Mouse (Mus musculus) myocyte (in vitro differentiated cells): Measurements from ENCODE around the gene Ppfia3. TPM values are rescaled to one million over a fixed set of nuclear protein-coding genes. Genes with fewer than 3 reads are reported as not detected.

Experiments
- H3K27me3 ChIP-seq: one replicate; pipeline ENCODE4 v1.6.1; 2011; ENCODE audit not compliant: control insufficient read depth, insufficient read depth, insufficient read length
- H3K36me3 ChIP-seq: one replicate; pipeline ENCODE4 v1.6.1; 2011; ENCODE audit not compliant: control insufficient read depth, insufficient read depth
- H3K4me2 ChIP-seq: one replicate; pipeline ENCODE4 v1.6.1; 2011; ENCODE audit warnings: low read depth, control low read depth
- H3K4me3 ChIP-seq: one replicate; pipeline ENCODE4 v1.5.1; 2011; ENCODE audit warnings: mild to moderate bottlenecking, control low read depth, moderate library complexity
- H3K79me2 ChIP-seq: one replicate; pipeline ENCODE4 v1.6.1; 2011; ENCODE audit not compliant: control insufficient read depth, insufficient read depth
- H3ac ChIP-seq: one replicate; pipeline ENCODE4 v1.6.1; 2011; ENCODE audit not compliant: control insufficient read depth, insufficient read length
- CEBPB ChIP-seq: IDR thresholded peaks from 2 replicates; pipeline ENCODE4 v1.6.1; 2011; ENCODE audit warnings: mild to moderate bottlenecking, moderate library complexity; ENCODE audit not compliant: poor library complexity, insufficient read depth, severe bottlenecking
- E2F4 ChIP-seq: IDR thresholded peaks from one replicate; pipeline ENCODE4 v1.6.1; 2011; ENCODE audit warnings: mild to moderate bottlenecking, control low read depth, moderate library complexity; ENCODE audit not compliant: insufficient read depth
- MAX ChIP-seq: IDR thresholded peaks from one replicate; pipeline ENCODE4 v1.6.1; 2011; ENCODE audit warnings: low read depth, mild to moderate bottlenecking, control low read depth
- MYOD1 ChIP-seq, 3 experiments: IDR thresholded peaks; one replicate each; pipeline ENCODE4 v1.6.1; 2011; ENCODE audit warnings: control low read depth in 2 of 3, low read depth in 2 of 3, mild to moderate bottlenecking in 2 of 3, moderate library complexity in 1 of 3; ENCODE audit not compliant: insufficient read length in 2 of 3, control insufficient read depth in 1 of 3
- MYOG ChIP-seq, 3 experiments: IDR thresholded peaks; one replicate each; pipeline ENCODE4 v1.6.1; 2011; ENCODE audit warnings: control low read depth in 2 of 3, low read depth in 2 of 3, mild to moderate bottlenecking in 2 of 3; ENCODE audit not compliant: insufficient read length in 2 of 3, control insufficient read depth in 1 of 3, insufficient read depth in 1 of 3
- POLR2A ChIP-seq: IDR thresholded peaks from one replicate; pipeline ENCODE4 v1.6.1; 2011; ENCODE audit warnings: low read depth, mild to moderate bottlenecking, control low read depth, moderate library complexity; ENCODE audit not compliant: insufficient read length
- POLR2AphosphoS2 ChIP-seq: IDR thresholded peaks from one replicate; pipeline ENCODE4 v1.6.1; 2011; ENCODE audit warnings: low read depth, control low read depth; ENCODE audit not compliant: insufficient read length
- REST ChIP-seq: IDR thresholded peaks from one replicate; pipeline ENCODE4 v1.6.1; 2011; ENCODE audit warnings: mild to moderate bottlenecking, control low read depth, moderate library complexity; ENCODE audit not compliant: insufficient read depth, insufficient read length
- SRF ChIP-seq: IDR thresholded peaks from one replicate; pipeline ENCODE4 v1.6.1; 2011; ENCODE audit warnings: low read depth; ENCODE audit not compliant: control insufficient read depth, insufficient read length
- TCF12 ChIP-seq: IDR thresholded peaks from one replicate; pipeline ENCODE4 v1.6.1; 2011; ENCODE audit warnings: mild to moderate bottlenecking, control low read depth; ENCODE audit not compliant: poor library complexity, insufficient read depth, severe bottlenecking
- TCF3 ChIP-seq: IDR thresholded peaks from one replicate; pipeline ENCODE4 v1.6.1; 2011; ENCODE audit warnings: low read depth, control low read depth; ENCODE audit not compliant: insufficient read length
- USF1 ChIP-seq: IDR thresholded peaks from one replicate; pipeline ENCODE4 v1.6.1; 2011; ENCODE audit warnings: low read depth, mild to moderate bottlenecking, control low read depth, moderate library complexity
- polyA plus RNA-seq: library from polyadenylated mRNA; unstranded; fragments of >200 nt; fragmentation: generic; extraction: Trizol; gene quantifications from one replicate; pipeline ENCODE4 v1.2.1, GENCODE M21; 2012; ENCODE audit warnings: missing spikeins

Gene Ppfia3
- polyA plus RNA-seq, 1 experiment, result 6.6 TPM

DNA sequence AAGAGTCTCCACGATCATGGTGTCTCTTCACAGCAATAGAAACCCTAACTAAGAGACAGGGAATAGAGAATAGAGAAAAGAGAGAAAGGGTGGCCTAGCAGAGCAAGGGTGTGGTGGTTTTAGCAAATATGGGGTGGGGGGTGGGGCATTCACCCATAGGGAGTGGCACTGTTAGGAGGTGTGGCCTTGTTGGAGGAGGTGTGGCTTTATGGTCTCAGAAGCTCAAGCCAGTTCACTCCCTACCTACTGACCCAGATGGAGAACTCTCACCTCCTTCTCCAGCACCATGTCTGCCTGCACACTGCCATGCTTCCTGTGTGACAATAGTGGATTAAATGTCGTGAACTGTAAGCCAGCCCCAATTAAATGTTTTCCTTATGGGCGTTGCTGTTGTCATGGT lies 69.3 kb downstream of the Ppfia3 start:
- Histone ChIP-seq H3K4me2 (no peak overlapping the region), H3K4me3 (no peak overlapping the region), H3K36me3 (no peaks in the 10 kb centered on the region), H3ac (no peak overlapping the region), H3K79me2 (no peaks in the 10 kb centered on the region), H3K27me3 (peaks cover 7% of the 10 kb centered on the region)
- TF ChIP-seq CEBPB (no peak), MYOD1 (IDR thresholded peaks at IDR 0.05; ENCODE audit: control insufficient read depth in 1 of 3, insufficient read length in 2 of 3, low read depth in 2 of 3) (no peak), E2F4 (no peak), USF1 (no peak), POLR2A (no peak), SRF (no peak), POLR2AphosphoS2 (no peak), REST (no peak), TCF3 (no peak)

DNA sequence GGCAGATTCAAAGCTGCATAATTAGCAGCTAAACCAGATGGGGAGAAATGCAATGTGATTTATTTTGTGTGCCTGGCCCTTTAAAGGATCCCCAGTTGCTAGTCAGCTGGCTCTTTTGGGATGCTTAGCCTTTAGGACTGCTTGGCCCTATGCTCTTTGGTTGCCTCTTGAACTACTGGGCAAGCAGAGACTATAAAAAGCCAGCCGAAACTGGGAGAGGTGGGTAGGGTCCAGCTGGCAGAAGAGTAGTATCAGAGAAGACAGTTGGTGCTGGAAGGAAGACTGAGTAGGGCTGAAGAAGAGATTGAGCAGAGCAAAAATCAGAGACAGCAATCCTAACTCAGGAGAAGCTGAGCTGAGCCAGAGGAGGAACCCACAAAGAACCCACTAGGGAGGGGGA lies 70.2 kb downstream of the Ppfia3 start:
- no peaks in the 10 kb centered on the region for H3K36me3 ChIP-seq
- no peaks in the 10 kb centered on the region for H3K79me2 ChIP-seq
- H3K4me3 ChIP-seq, result no peak overlapping the region
- H3K27me3 ChIP-seq, result peaks cover 7% of the 10 kb centered on the region
- no peak overlapping the region for H3K4me2 ChIP-seq
- no peak overlapping the region for H3ac ChIP-seq
- TF ChIP-seq TCF12, result no peak
- TF ChIP-seq USF1, result no peak
- TF ChIP-seq REST, result no peak
- no peak for TF ChIP-seq TCF3
- TF ChIP-seq MAX, result no peak
- no peak for TF ChIP-seq CEBPB
- TF ChIP-seq MYOG (IDR thresholded peaks at IDR 0.05; ENCODE audit: control insufficient read depth in 1 of 3, insufficient read depth in 1 of 3, insufficient read length in 2 of 3, low read depth in 2 of 3), result no peak
- TF ChIP-seq MYOD1 (IDR thresholded peaks at IDR 0.05; ENCODE audit: control insufficient read depth in 1 of 3, insufficient read length in 2 of 3, low read depth in 2 of 3), result no peak
- TF ChIP-seq POLR2A, result no peak

Other genes starting within 250 kb of the Ppfia3 start
- gene Rps11, start 242.6 kb downstream of the Ppfia3 start, polyA plus RNA-seq, result 2,217 TPM
- 6,110 TPM for gene Rpl13a, start 238.3 kb downstream of the Ppfia3 start, polyA plus RNA-seq
- 3.6 TPM for gene Gm45713, start 230.8 kb downstream of the Ppfia3 start, polyA plus RNA-seq
- gene Flt3l, start 230.6 kb downstream of the Ppfia3 start, polyA plus RNA-seq, result 7.2 TPM
- gene Pih1d1, start 212.7 kb downstream of the Ppfia3 start, polyA plus RNA-seq, result 81.9 TPM
- 29.0 TPM for gene Aldh16a1, start 212.4 kb downstream of the Ppfia3 start, polyA plus RNA-seq
- 3.6 TPM for gene Slc17a7, start 203.1 kb downstream of the Ppfia3 start, polyA plus RNA-seq
- 0.04 TPM for gene Gfy, start 187.4 kb downstream of the Ppfia3 start, polyA plus RNA-seq
- gene Pth2, start 186.0 kb downstream of the Ppfia3 start, polyA plus RNA-seq, result not detected
- gene Ccdc155, start 162.1 kb downstream of the Ppfia3 start, polyA plus RNA-seq, result 2.2 TPM
- gene Dkkl1, start 154.9 kb downstream of the Ppfia3 start, polyA plus RNA-seq, result 0.08 TPM
- 93.3 TPM for gene Tead2, start 151.3 kb downstream of the Ppfia3 start, polyA plus RNA-seq
- gene Cd37, start 127.9 kb downstream of the Ppfia3 start, polyA plus RNA-seq, result 0.18 TPM
- not detected for gene Slc6a16, start 125.9 kb downstream of the Ppfia3 start, polyA plus RNA-seq
- not detected for gene Slc6a21, start 89.5 kb downstream of the Ppfia3 start, polyA plus RNA-seq
- gene Trpm4, start 33.2 kb downstream of the Ppfia3 start, polyA plus RNA-seq, result 27.3 TPM
- gene Hrc, start 31.7 kb downstream of the Ppfia3 start, polyA plus RNA-seq, result 173 TPM
- gene Lin7b, start 3.6 kb upstream of the Ppfia3 start, polyA plus RNA-seq, result 2.4 TPM
- 189 TPM for gene Snrnp70, start 28.7 kb upstream of the Ppfia3 start, polyA plus RNA-seq
- gene Kcna7, start 38.6 kb upstream of the Ppfia3 start, polyA plus RNA-seq, result 0.65 TPM
- gene Ntf5, start 46.7 kb upstream of the Ppfia3 start, polyA plus RNA-seq, result 1.9 TPM
- gene Lhb, start 53.8 kb upstream of the Ppfia3 start, polyA plus RNA-seq, result 0.07 TPM
- 125 TPM for gene Gys1, start 67.8 kb upstream of the Ppfia3 start, polyA plus RNA-seq
- gene Ruvbl2, start 71.1 kb upstream of the Ppfia3 start, polyA plus RNA-seq, result 118 TPM
- gene Ftl1, start 92.9 kb upstream of the Ppfia3 start, polyA plus RNA-seq, result 2,413 TPM
- gene Bax, start 99.9 kb upstream of the Ppfia3 start, polyA plus RNA-seq, result 249 TPM
- 0.06 TPM for gene Tulp2, start 114.9 kb upstream of the Ppfia3 start, polyA plus RNA-seq
- not detected for gene Gm45808, start 119.8 kb upstream of the Ppfia3 start, polyA plus RNA-seq
- 0.13 TPM for gene Dhdh, start 121.8 kb upstream of the Ppfia3 start, polyA plus RNA-seq
- 135 TPM for gene Nucb1, start 143.4 kb upstream of the Ppfia3 start, polyA plus RNA-seq
- gene Ppp1r15a, start 159.2 kb upstream of the Ppfia3 start, polyA plus RNA-seq, result 306 TPM
- 2.6 TPM for gene Plekha4, start 159.3 kb upstream of the Ppfia3 start, polyA plus RNA-seq
- gene Hsd17b14, start 187.9 kb upstream of the Ppfia3 start, polyA plus RNA-seq, result 1.9 TPM
- gene Bcat2, start 203.1 kb upstream of the Ppfia3 start, polyA plus RNA-seq, result 54.1 TPM
- gene Fgf21, start 248.5 kb upstream of the Ppfia3 start, polyA plus RNA-seq, result 486 TPM